Mouse (Mus musculus): ENCODE results near the gene A530032D15Rik. TPM values are rescaled to one million over a fixed set of nuclear protein-coding genes. Genes with fewer than 3 reads are reported as not detected.
"Not testable (repeated sequence)": the region's sequence is repeated elsewhere in the genome, so short reads cannot be mapped to it uniquely, and the experiment has no call there.

Gene A530032D15Rik
- polyA plus RNA-seq (2012): not detected in 2 replicates

DNA sequence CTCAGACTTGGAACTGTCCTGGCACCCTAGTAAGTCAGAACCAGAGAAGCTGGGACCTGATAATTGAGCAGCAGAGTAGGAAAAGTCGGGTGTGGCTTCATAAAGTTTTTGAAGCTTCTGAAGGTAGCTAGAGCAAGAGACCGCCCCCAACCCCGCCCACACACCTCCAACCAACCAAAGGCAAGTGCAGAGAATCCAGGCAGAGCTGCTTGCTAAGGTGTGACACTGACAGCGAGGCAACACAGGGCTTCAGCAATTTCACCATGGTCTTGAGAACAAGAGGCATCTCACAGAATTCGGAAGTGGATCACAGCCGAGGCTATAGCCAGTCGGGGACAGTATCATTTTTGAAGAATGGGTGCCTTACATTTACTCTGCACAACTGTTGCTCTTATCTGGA is at the start of gene A530032D15Rik:
Gene A530032D15Rik, minus strand, starts transcription at position 101 of the 400 bp plus-strand sequence.
- not testable (repeated sequence) for H3K4me1 ChIP-seq (ENCODE audit: control insufficient read depth); H3K4me3 ChIP-seq (replicated peaks); H3K27me3 ChIP-seq (ENCODE audit: control insufficient read depth); H3K9me3 ChIP-seq (ENCODE audit: control insufficient read depth, low read length); H3K36me3 ChIP-seq (ENCODE audit: control insufficient read depth)

DNA sequence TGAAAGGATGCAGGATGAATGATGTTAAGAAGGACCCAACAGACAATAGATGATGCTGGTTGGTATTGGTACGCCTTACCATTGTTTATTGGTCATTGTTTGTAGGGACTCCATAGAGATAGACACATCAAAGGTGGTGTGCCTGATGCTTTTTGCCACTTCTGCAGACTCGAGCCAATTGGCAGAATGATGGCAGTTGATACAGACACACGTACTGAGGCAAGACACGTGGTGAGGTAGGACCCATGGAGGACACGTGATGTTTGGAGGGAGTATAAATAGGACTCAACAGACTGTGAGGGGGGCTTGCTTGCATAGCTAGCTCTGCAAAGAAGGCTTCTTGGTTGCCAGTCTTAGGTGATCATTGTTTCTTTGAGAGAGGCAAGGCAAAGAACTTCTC is 45.5 kb upstream of the A530032D15Rik start:
- H3K9me3 ChIP-seq (ENCODE audit: control insufficient read depth, low read length); H3K4me3 ChIP-seq (replicated peaks); H3K36me3 ChIP-seq (ENCODE audit: control insufficient read depth); H3K4me1 ChIP-seq (ENCODE audit: control insufficient read depth); H3K27me3 ChIP-seq (ENCODE audit: control insufficient read depth): not testable (repeated sequence)

DNA sequence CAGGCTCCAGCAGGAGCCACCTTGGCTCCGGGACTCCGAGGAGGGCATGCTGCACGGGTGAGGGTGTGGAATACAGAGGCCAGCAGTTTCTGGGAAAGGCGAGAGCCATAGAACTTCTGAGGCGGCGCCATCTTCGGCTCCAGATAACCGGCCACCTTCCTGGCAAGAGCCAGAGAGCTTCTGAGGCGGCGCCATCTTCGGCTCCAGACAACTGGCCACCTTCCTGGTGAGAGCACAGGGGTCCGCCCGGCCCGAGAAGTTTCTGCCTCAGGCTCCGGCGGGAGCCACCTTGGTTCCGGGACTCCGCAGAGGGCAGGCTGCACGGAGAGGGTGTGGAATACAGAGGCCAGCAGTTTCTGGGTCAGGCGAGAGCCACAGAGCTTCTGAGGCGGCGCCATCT is 24.0 kb upstream of the A530032D15Rik start:
- H3K4me3 ChIP-seq (replicated peaks); H3K27me3 ChIP-seq (ENCODE audit: control insufficient read depth); H3K9me3 ChIP-seq (ENCODE audit: control insufficient read depth, low read length); H3K4me1 ChIP-seq (ENCODE audit: control insufficient read depth); H3K36me3 ChIP-seq (ENCODE audit: control insufficient read depth): not testable (repeated sequence)

DNA sequence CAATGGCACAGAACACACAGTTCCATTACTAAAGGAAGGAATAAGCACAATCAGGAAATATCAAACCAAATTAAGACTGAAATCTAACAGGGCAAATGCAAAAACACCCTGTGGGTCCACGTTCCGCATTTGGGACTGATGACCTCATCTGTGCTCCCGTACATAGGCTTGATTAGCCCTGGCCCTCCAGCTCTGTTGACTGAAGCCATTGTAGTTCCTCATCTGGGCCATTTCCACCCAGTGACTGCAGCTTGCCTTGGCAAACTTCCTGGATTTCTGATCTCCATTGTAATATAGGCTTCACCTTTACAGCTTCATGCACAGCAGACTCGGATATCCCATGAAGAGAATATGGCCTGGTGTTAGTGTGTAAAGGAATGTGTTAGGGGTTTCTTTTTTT is 12.2 kb upstream of the A530032D15Rik start:
- not testable (repeated sequence) for H3K27me3 ChIP-seq (ENCODE audit: control insufficient read depth); H3K4me1 ChIP-seq (ENCODE audit: control insufficient read depth); H3K4me3 ChIP-seq (replicated peaks); H3K36me3 ChIP-seq (ENCODE audit: control insufficient read depth); H3K9me3 ChIP-seq (ENCODE audit: control insufficient read depth, low read length)

DNA sequence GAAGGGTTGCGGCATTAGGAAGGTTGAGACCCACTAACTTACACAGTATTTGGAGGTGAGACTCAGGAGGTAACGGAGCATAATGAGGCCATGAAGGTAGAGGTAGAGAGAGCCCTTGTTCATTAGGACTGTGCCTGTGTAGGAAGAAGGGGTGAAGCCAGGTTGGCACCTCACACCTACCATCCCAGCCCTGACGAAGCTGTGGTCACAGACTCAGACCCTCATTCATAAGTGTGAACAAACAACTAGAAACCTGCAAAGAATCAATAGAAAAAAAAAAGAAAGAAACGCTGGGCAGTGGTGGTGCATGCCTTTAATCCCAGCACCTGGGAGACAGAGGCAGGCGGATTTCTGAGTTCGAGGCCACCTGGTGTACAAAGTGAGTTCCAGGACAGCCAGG is 8.7 kb upstream of the A530032D15Rik start:
- H3K4me1 ChIP-seq (ENCODE audit: control insufficient read depth); H3K36me3 ChIP-seq (ENCODE audit: control insufficient read depth); H3K9me3 ChIP-seq (ENCODE audit: control insufficient read depth, low read length); H3K27me3 ChIP-seq (ENCODE audit: control insufficient read depth); H3K4me3 ChIP-seq (replicated peaks): not testable (repeated sequence)

DNA sequence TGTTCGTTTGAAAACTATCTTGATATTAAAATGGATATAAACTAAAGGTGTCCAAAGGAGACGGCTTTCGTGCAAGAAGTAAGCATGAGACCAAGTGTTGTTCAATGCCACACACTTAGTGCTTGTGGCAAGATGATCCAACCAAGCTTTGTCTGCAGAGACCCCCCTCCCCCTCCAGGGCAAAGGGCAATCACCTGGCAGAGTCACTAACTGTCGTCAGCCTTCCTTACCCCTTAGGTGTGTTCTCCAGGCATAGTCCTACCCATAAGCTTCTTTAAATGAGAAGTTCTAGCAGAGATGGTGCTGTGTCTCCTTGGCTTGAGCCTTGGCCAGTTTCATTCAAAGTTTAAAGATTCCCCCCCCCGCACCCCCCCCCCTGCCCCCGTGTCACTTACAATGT is 7.9 kb upstream of the A530032D15Rik start:
- not testable (repeated sequence) for H3K4me1 ChIP-seq (ENCODE audit: control insufficient read depth); H3K27me3 ChIP-seq (ENCODE audit: control insufficient read depth); H3K9me3 ChIP-seq (ENCODE audit: control insufficient read depth, low read length); H3K4me3 ChIP-seq (replicated peaks); H3K36me3 ChIP-seq (ENCODE audit: control insufficient read depth)

DNA sequence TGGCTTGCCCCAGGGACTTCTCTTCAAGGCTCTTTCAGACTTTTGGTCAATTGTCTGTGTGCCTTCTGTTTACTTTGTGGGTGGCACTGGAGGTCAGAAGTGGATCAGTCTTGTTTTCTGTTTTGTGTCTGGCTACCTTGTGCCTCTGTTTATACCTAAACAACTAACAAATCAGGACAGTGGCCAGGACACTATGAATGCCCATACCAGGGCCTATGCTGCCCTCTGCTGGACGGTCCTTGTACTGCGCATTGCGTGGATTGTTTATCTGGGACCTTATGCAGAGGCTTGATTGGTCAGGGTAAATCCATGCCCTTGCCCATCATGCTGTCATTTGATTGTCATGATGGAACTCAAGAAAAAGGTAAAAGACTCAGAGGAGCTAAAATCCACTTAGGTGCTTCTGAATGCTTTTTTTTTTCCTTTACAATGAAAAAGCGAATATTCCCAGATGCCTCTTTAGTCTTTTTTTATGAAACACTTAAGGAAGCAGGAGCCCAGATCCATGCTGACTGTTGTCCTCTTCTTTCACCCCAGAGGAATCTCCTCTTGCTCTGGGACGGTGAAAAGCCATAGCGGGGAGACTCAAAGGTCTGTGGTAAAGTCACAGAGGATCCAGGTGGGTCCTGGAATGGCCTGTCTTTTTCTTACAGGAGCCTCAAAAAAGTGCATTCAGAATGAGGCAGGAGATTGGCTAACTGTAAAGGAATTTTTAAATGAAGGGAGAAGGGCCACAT is 5.2 kb upstream of the A530032D15Rik start:
- not testable (repeated sequence) for H3K27me3 ChIP-seq (ENCODE audit: control insufficient read depth); H3K4me3 ChIP-seq (replicated peaks); H3K4me1 ChIP-seq (ENCODE audit: control insufficient read depth); H3K9me3 ChIP-seq (ENCODE audit: control insufficient read depth, low read length); H3K36me3 ChIP-seq (ENCODE audit: control insufficient read depth)

DNA sequence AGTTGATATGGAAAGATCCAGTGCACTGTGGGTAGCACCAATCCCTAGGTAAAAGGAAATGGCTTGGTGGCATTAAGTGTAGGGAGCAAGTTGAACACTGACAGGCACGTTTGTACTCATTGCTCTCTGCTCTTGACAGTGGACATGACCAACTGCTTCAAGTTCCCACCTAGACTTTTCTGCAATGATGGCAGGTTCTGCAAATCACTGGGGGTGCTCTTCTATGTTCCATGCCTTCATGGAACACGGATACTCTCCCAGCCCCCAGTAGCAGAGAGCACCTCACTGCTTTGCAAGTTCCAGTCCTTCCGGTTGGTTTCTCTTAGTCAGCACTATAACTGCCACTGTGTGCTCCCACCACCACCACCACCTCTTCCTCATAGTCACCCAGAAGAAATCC is 4.4 kb upstream of the A530032D15Rik start:
- H3K4me3 ChIP-seq (replicated peaks); H3K9me3 ChIP-seq (ENCODE audit: control insufficient read depth, low read length); H3K4me1 ChIP-seq (ENCODE audit: control insufficient read depth); H3K36me3 ChIP-seq (ENCODE audit: control insufficient read depth); H3K27me3 ChIP-seq (ENCODE audit: control insufficient read depth): not testable (repeated sequence)

DNA sequence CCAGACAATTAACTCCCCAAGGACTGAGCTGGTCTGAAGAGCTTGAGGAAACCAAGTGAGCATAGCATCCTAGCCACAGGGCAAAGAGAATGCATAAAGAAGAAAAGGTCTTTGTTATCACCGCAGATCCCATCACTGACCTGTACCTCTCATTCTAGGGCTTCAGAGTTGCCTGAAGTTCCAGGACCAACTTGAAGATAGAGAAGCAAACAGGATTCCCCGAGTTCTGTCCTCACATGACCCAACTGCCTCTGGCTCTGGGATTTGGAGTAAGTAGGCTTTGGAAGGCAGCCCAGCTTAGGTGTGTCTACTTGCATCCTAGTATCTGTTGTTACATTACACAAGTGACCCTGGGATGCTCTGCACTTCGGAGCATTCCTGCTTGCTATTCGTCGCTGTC is 3.2 kb upstream of the A530032D15Rik start:
- not testable (repeated sequence) for H3K27me3 ChIP-seq (ENCODE audit: control insufficient read depth); H3K4me3 ChIP-seq (replicated peaks)

DNA sequence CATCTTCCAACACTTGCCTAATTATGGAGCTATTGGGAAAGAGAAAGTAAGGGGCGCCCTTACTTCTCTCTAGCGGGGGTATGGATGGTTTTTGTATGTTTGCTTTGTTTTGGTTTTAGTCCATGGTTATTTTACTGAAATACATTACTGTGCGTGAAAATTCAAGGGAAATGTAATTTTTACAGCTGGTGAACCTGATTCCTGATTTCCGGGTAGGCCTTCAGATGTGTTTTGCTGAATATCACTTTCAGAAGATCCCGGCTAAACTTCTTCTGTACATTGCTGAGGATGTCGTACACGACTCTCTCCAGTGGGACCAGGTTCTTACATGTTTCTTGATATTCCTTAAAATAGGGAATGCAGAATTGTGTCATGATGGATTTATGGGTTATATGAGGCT is 2.6 kb upstream of the A530032D15Rik start:
- not testable (repeated sequence) for H3K9me3 ChIP-seq (ENCODE audit: control insufficient read depth, low read length); H3K36me3 ChIP-seq (ENCODE audit: control insufficient read depth); H3K4me3 ChIP-seq (replicated peaks); H3K4me1 ChIP-seq (ENCODE audit: control insufficient read depth); H3K27me3 ChIP-seq (ENCODE audit: control insufficient read depth)

More for the DNA sequence above, 3.2 kb upstream of the A530032D15Rik start:
- not testable (repeated sequence) for H3K4me1 ChIP-seq (ENCODE audit: control insufficient read depth); H3K9me3 ChIP-seq (ENCODE audit: control insufficient read depth, low read length); H3K36me3 ChIP-seq (ENCODE audit: control insufficient read depth)

DNA sequence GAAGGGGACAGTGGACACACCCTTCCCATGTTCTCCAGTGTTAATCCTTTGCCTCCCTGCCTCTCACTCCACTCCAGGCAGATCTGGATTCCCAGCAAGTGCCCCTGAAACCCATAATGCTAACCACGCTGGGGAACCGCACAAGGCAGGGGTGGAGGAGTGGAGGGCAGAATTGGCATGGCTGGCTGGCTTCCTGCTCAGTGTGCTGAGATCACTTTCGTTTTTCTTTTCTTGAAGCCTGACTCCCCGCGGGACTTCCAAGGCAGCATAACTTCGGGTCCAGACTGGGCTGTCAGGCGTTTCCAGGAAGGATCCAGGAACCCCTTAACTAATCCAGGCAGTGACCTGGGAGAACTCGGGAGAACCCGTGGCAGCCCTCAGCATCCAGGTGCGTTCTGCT is 1.9 kb upstream of the A530032D15Rik start:
- not testable (repeated sequence) for H3K9me3 ChIP-seq (ENCODE audit: control insufficient read depth, low read length); H3K4me1 ChIP-seq (ENCODE audit: control insufficient read depth); H3K27me3 ChIP-seq (ENCODE audit: control insufficient read depth); H3K4me3 ChIP-seq (replicated peaks); H3K36me3 ChIP-seq (ENCODE audit: control insufficient read depth)

DNA sequence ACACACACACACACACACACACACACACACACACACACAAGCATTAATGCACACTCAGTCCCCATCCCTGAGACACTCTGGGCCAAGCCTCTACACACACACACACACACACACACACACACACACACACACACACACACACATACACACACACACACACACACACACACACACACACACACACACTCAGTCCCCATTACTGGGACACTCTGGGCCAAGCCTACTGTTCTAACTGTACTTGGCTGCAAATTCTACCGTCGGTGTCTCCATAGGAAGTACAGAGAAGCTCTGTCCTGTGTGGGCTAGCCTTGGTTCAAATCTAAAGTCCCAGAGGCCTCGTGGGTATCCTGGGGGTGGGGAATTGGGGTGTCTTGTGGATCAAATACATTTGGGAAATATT is 1.2 kb upstream of the A530032D15Rik start:
- not testable (repeated sequence) for H3K9me3 ChIP-seq (ENCODE audit: control insufficient read depth, low read length)

DNA sequence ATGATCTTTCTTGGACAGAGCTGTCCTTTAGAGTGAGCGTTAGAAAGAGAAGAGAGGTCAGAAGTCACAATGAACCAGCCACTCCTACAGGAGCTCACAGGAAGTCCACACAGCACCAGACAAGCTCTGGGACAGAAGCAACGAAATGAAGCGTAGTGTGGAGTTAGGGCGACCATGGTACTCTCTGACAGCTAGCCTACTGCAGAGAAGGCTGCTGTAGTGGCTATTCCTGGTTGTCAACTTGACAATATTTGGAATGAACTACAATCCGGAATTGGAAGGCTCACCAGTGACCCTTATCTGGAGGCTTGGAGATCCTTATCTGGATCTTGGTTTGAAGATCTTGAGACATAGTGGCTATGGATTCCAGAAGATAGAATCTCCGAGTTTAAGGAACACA is 3.6 kb downstream of the A530032D15Rik start:
- H3K9me3 ChIP-seq (ENCODE audit: control insufficient read depth, low read length); H3K27me3 ChIP-seq (ENCODE audit: control insufficient read depth); H3K36me3 ChIP-seq (ENCODE audit: control insufficient read depth); H3K4me3 ChIP-seq (replicated peaks); H3K4me1 ChIP-seq (ENCODE audit: control insufficient read depth): not testable (repeated sequence)

More for the DNA sequence above, 1.2 kb upstream of the A530032D15Rik start:
- not testable (repeated sequence) for H3K27me3 ChIP-seq (ENCODE audit: control insufficient read depth); H3K36me3 ChIP-seq (ENCODE audit: control insufficient read depth); H3K4me3 ChIP-seq (replicated peaks); H3K4me1 ChIP-seq (ENCODE audit: control insufficient read depth)

DNA sequence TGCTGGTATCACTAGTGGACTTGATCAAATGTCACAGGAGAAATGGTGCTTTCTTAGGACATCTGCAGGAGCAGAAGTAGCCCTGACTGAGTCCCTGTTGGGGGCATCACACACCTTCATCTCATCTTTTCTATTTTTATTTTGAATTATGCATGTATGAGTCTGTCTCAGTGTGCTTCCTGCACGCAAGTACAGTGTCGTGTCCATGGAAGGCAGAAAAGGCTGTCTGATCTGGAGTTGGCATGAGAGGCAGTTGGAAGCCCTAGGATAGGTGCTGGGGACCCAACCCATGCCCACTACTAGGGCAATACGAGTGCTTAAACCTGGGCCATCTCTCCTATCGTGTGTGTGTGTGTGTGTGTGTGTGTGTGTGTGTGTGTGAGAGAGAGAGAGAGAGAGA is 4.3 kb downstream of the A530032D15Rik start:
- H3K4me3 ChIP-seq (replicated peaks); H3K36me3 ChIP-seq (ENCODE audit: control insufficient read depth); H3K9me3 ChIP-seq (ENCODE audit: control insufficient read depth, low read length); H3K27me3 ChIP-seq (ENCODE audit: control insufficient read depth); H3K4me1 ChIP-seq (ENCODE audit: control insufficient read depth): not testable (repeated sequence)

DNA sequence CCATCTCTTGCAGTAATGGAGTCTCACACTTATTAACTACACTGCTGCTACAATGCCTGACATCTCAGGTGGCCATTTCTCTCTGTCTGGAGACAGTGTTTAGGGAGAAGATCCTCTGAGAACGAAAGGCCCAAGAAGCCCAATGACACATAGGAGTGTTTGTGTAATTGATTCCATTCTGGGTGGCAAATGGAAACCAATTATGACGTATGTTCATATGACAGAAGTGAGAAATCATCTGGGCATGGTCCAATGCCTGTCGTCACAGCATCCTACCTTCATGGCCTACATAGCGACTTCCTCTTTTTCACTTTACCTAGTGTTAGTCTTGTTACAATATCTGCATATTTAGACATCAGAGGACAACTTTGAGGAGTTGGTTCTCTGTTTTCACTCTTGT is 7.9 kb downstream of the A530032D15Rik start:
- not testable (repeated sequence) for H3K27me3 ChIP-seq (ENCODE audit: control insufficient read depth); H3K36me3 ChIP-seq (ENCODE audit: control insufficient read depth); H3K4me3 ChIP-seq (replicated peaks); H3K9me3 ChIP-seq (ENCODE audit: control insufficient read depth, low read length); H3K4me1 ChIP-seq (ENCODE audit: control insufficient read depth)

Data from erythroblast, embryonic 14.5 days (primary cell).